Mouse (Mus musculus) layer of hippocampus, adult 18-20 months (tissue): Measurements from ENCODE around the gene Cacna1e. TPM values are rescaled to one million over a fixed set of nuclear protein-coding genes. Genes with fewer than 3 reads are reported as not detected.

Source experiments
- DNase-seq, 2 experiments: peaks; one replicate each; pipeline ENCODE4 v3.0.0; 2022; ENCODE audit warnings: low spot score in 2 of 2
- long read RNA-seq: library from polyadenylated mRNA; stranded (forward); transcript quantifications from one replicate; pipeline ENCODE4 v2.0.0, GENCODE M21; 2021
- total RNA-seq, 2 experiments: library from RNA; stranded (reverse); gene quantifications; 2 replicates each; pipeline ENCODE4 v1.2.3; 2021

Gene Cacna1e
- 100 to 1,000 TPM; 192 to 203 TPM for total RNA-seq
- long read RNA-seq, partial matches to known transcripts: 2 of 25 reads
- long read RNA-seq, other reads (novel, unspliced or antisense): 23 of 25 reads

DNA sequence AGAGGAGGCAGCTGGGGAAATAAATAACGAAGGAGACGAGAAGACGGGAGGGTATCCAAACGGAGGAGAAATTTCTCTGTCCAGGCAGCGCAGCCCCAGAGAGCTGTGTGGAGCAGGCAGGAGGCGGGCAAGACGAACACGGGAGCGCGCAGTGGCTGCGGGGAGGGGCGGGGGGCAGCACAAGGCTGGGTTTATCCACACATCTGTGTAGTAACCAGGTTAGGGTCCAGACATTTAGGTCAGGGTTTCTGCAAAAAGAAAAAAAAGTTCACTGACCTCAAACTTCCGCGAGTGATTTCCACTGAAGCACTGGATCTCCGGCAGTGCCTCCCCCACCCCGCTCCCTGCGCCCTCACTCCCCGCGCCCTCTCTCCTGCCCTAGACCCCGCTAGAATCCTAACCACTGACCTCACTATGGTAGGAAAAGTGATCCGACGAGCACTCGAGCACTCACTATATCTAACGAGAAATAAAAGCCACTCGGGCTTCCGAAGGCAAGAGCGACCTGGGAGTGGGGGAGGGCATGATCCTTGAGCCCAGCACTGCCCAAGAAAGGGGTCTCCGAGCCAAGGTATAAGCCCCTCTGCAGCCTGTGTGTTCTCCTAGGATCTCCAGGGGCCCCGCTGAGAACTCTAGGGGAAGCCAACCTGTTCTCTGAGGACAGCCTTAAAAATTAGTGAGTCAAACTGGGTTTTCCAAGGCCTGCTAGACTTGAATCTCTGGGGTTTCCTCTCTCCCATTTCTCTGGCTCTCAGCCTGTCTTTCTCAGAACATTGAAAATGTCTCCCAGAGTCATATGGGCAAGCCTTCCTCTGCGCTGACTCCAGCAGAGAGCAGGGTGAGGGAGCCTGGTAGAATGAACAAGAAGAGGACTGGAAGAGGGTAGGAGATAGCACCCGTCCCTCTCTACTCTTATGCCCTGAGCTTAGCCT, at the start of gene Cacna1e:
Gene Cacna1e (minus strand): TSS at position 227 of the 932 bp plus-strand sequence.
- peak in 1 of 2 experiments; percentile 45 for DNase-seq

DNA sequence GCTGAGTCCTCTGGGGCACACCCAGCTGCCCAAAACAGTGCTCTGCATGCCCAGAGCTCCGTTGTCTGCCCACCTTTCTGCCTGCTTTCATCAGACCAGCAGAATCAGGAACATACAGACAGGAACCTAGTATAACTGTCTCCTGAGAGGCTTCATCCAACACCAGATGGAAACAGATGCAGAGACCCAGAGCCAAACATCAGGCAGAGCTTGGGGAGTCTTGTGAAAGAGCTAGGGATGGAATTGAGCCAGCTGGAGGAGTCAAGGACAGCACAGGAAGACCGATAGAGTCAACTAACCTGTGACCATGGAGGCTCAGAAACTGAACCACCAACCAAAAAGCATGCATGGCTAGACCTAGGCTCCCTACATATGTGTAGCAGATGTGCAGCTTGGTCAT, 34.1 kb upstream of the Cacna1e start:
- DNase-seq: no peak

- DNase-seq: peak; percentile 11 to 51
Measured at GRCm38 (mm10) chr1:154917438-154917837, 33.1 kb upstream of the Cacna1e start.

- no peak for DNase-seq
Measured at GRCm38 (mm10) chr1:154909554-154909953, 25.3 kb upstream of the Cacna1e start.

- DNase-seq: no peak
Measured at GRCm38 (mm10) chr1:154897390-154897789, 13.1 kb upstream of the Cacna1e start.

DNA sequence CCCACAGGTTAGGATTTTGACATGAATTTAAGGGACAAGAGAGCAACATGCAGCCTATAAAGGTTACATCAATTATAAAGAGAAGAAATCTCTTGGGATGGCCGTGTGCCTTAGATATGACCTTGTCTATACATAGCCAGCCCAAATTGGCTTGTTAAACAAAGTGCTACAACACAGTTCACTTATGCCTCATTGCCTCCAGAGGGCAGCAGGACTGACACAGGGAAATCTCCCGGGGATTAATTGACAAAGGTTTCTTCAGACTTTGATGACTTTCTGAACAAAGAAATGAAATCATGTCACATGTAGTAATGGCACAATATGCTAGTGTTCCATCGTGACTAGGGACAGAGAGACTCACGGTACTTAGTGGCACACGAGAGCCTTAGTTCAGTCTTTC, 5.9 kb upstream of the Cacna1e start:
- DNase-seq: no peak

GRCm38 (mm10) chr1:154888495-154888894, 4.2 kb upstream of the Cacna1e start:
- peak in 1 of 2 experiments; percentile 75 for DNase-seq

DNA sequence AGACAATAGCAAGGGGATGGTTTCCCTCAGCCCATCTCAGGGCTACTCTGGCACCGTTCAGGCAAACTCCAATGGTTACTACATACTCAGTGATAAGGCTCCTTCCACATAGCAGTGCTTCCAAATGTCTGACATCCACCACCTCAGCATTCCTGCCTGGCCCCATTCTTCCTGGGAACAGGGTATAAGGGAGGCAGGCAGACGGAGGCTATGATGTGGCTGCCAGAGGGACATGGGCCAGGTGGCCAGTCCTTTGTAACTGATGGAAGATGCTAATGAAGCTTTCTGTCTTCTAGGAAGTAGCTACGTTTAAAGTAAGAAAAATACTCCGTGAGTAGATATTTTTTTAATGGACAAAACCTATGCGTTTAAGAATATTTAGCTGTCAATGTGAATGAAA, 3.7 kb upstream of the Cacna1e start:
- no peak for DNase-seq

- no peak for DNase-seq
Measured at GRCm38 (mm10) chr1:154887546-154887945, 3.2 kb upstream of the Cacna1e start.

GRCm38 (mm10) chr1:154886611-154887010, 2.3 kb upstream of the Cacna1e start:
- DNase-seq: no peak

DNA sequence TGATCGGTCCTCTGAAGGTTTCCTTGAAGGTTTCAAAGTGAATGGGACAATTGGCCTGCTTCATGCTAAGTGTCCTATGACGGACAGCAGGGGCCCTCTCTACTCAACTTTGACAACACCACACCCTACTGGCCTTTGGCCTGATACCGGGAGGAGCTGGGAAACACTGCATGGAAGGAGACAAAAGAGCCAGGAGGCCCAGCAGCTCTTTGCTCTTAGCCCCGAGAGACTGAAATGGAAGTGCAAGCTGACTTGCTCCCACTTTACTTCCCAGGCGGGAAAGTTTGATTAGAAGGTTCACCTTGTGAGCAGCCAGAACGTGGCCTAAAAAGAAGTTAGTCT, 877 bp upstream of the Cacna1e start:
- DNase-seq: no peak

- DNase-seq: no peak
Measured at GRCm38 (mm10) chr1:154883596-154884191, 607 bp downstream of the Cacna1e start.

DNA sequence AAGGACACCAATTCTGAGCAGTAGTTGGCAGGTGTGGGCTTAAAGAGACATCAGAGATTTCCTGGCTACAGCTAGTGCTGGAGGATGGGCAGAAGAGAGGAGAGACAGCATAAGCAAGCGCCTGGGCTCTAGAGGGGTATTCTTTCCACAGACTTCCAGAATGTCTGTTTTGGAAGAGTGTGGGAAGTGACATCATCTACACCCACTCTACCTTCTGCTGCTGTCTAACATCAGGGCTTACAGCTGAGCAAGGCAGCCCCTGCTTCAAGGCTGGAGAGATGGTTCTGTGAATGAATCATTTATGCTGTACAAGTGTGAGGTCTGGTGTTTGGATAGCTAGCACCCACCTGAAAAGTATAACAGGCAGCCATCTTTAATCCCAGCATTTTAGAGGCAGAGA, 18.3 kb downstream of the Cacna1e start:
- DNase-seq: no peak

- DNase-seq: no peak
Measured at GRCm38 (mm10) chr1:154861416-154861815, 22.9 kb downstream of the Cacna1e start.

GRCm38 (mm10) chr1:154854564-154854963, 29.7 kb downstream of the Cacna1e start:
- DNase-seq: no peak

DNA sequence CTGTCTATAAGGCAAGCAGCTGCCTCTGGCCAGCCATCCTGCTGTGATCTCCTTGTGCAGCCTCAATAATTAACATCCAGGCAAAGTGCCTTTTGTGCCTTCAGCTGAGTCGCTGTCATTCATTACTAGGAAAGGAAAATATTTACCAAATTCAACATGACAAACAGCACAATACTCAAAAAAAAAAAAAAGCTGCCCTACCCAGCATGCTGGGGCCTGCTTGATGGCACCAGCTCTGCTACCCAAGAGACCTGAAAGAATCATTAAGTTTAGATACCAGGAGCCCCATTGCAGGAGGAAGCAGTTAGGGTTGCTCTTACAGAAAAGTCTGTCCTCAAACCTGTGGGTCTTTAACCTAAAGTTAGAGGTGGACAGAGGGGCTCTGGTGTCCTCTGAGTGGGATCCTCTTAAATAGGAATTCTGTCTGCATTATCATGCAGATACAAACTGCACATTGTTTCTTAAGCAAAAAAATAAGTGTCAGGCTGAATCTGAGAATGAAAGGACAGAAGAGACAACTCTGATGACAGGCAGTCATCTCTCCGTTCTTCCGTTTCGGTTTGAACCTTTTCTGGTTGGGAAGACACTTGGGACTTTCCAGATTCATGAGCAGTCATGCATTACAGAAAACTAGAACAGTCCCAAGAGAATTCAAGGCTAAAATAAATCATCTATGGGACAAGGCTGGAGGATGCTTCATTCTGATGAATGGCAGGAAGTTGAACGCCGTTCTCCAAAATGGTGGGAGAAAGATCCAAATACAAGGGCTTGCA, 33.6 kb downstream of the Cacna1e start:
- no peak for DNase-seq

GRCm38 (mm10) chr1:154848683-154849579, 35.4 kb downstream of the Cacna1e start:
- no peak for DNase-seq

- no peak for DNase-seq
Measured at GRCm38 (mm10) chr1:154846900-154847299, 37.4 kb downstream of the Cacna1e start.

- peak in 1 of 2 experiments; percentile 60 for DNase-seq
Measured at GRCm38 (mm10) chr1:154843427-154843826, 40.9 kb downstream of the Cacna1e start.

GRCm38 (mm10) chr1:154842336-154842735, 42.0 kb downstream of the Cacna1e start:
- DNase-seq: no peak
